Mouse (Mus musculus) liver, adult (tissue): ENCODE measurements around the gene Dnah7b.

Experiments used
- GATA4 ChIP-seq: IDR thresholded peaks from 2 replicates; pipeline ENCODE4 v1.6.1; 2014; ENCODE audit warnings: mild to moderate bottlenecking, low read length; ENCODE audit not compliant: insufficient replicate concordance

Gene Dnah7b

DNA sequence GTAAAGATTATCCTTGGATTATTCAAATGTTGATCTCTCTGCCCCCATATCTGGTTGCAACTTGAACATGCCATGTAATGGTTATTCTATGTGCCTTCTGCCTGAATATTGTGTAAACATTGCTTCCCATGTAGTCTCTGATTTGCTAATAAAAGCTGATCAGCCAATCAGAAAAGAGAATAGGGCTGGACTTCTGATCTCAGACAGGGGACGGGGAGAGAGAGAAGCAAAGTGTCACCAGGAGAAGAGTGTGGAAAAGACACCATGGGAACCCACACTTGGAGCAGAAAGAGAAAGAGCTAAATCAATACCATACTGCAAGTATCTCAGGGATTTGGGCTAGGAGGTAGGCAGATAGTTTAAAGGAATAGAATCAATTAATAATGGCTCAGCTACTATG lies at the start of gene Dnah7b:
Gene Dnah7b (plus strand): TSS at position 301 of the 400 bp plus-strand sequence.
- no peak for TF ChIP-seq GATA4

DNA sequence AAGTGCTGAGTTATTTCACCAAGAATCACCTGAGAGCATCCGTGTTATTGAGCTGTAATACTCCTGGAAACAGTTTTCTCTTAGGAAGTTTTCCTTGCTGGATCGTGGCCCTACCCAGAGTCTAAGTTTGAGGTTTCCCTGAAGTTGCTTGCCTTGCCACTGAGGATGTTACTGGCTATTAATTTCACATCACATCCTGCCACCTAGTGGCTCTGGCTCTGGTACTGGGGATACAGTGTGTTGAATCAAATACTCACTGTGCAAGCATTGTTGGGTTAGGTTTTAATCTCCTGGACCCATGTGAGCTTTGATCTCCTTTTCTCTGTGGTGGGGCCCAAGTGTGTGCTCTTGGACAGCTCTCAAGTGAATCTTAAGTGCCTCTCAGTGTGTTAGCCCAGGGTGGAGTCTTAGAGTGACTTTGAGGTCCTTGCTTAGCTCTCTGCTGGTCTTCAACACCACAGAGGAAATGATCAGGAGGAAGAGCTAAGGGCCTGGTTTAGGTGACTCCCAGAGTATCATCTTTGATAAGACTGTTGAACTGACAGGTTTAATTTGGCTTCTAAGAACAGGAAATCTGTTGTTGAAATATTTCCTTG lies 47.6 kb upstream of the Dnah7b start:
- TF ChIP-seq GATA4 = no peak

DNA sequence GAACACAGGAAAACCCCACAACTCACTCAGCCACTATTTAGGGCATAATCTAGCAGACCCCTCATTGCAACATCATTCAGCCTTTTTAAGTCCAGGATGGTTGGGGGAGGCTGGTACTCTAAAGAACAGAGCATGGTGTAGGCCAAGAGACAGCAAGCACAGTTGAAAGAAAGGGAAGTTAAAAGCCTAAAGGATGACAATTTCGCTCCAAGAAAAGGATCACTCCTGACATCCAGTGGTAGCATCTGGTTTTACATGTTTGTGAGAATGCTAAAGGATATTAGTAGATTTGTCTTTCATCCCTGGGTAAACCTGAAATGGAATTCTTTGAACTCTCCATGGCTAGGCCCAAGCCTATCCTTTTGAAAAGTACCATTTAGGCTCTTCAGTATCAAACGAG lies 43.9 kb upstream of the Dnah7b start:
- no peak for TF ChIP-seq GATA4

DNA sequence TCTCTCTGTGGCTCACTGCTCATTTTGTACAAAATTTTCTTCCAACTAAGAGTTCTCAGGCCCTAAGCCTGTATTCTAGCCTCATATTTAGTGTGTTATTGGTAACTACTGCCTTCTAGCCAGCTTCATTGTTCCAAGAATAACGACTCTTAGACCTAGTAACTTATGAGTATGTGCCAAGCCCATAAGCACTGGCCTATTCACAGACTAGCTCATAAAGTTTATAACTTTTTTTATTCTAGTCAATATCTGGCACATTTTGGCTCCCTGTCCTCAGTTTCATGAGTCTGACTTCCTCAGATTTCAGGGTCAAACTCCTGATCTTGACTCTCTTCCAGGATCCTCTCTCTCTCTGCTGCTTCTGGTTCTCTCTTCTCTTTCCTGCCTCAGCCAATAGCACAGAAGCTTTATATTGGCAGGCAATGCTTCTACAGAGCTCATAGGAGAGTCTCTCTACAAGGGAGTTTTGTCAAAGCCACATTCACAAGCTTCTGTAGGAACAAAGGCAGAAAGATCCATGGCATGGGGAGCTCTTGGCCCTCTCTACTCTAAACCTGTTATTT lies 34.0 kb upstream of the Dnah7b start:
- no peak for TF ChIP-seq GATA4

GRCm38 (mm10) chr1:46048188-46048587 lies 17.9 kb upstream of the Dnah7b start:
- TF ChIP-seq GATA4 = no peak

DNA sequence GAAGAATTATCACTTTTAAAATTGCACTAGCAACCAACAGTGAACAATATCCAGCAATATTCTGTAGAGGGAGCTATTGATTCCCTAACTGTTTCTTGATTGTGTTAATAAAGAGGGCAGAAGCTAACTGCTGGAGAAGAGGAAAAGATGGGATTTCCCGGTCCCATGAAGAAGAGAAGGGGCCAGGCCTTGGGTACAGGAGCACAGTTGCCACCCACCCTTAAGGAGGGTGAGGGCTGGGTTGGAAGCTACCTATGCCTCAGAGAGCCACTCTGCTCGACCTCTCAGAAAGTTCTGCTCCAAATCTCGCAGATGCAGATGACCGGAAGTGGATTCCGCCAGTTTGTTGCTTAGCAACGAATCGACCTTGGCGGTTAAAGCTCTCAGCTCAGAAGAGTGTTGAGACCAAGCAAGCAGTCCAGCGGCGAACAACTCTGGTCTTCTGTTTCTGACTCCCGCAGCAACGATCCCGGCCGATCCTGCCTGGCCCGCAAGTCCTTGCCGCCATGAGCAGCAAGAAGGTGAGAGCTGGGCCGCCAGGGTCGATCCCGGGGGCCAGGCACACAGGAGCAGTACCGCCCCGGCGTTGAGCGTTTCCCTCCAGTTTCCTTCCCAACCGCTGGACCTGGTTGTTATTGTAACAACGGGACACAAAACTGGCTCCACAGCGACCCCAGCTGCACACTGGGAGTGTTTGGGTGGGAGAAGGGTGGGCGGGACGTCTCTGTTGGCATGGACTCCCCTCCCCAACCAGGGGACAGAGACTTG lies 553 bp downstream of the Dnah7b start:
- no peak for TF ChIP-seq GATA4

DNA sequence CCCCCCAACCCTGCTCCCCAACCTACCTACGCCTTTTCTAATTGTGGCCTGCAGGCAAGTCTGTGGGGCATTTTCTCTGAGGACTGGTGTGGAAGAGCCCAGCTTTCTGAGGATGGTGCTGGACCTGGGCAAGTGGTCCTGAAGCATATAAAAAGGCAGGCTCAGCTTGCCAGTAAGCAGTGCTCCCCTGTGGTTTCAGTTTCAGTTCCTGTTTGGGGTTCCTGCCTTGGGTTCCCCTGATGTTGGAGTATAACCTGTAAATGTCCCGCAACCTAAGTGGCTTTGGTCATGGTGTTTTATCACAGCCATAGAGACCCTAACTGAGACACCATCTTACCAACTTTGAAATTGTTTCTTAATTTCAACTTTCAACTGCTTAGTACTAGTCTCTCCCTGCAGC lies 11.8 kb downstream of the Dnah7b start:
- no peak for TF ChIP-seq GATA4

DNA sequence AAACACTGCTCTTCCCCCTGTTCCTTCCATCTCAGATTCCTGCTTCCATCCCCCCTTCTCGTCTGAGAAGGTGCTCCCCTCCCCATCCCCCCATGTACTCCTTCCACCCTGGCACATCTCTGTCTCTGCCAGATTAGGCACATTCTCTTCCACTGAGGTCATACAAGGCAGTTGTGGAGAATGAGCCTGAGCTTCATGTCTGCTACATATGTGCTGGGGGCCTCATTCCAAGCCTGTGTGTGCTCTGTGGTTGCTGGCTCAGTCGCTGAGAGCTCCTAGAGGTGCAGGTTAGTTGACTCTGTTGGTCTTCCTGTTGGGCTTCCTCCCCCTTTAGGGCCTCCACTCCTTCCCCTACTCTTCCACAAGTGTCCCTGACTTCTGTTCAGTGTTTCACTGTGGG lies 34.4 kb downstream of the Dnah7b start:
- TF ChIP-seq GATA4 = no peak

DNA sequence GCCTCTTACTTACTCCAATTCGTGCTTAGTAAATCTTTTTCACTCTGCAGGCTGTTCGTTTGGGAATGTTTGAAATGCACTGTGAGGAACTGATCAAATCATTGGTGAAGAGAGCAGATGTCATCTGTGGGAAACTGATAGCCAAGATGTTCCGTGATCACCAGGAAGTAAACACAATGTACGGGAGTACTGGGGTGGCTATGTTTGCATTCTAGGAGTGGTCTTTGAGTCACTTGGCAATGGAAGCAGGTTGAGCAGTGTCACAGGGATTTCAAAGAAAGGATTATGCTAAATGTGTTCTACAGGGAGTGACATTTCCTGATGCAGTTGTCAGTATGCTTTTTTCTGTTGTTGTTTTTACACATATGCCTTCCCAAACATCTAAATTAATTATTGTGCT lies 61.9 kb downstream of the Dnah7b start:
- no peak for TF ChIP-seq GATA4

GRCm38 (mm10) chr1:46271927-46272326 lies 205.8 kb downstream of the Dnah7b start:
- TF ChIP-seq GATA4 = no peak

GRCm38 (mm10) chr1:46408324-46409115 lies 342.4 kb downstream of the Dnah7b start:
- no peak for TF ChIP-seq GATA4
